Comparison of ENCODE assay signal across 19 mouse cellular contexts in the genomic region with DNA sequence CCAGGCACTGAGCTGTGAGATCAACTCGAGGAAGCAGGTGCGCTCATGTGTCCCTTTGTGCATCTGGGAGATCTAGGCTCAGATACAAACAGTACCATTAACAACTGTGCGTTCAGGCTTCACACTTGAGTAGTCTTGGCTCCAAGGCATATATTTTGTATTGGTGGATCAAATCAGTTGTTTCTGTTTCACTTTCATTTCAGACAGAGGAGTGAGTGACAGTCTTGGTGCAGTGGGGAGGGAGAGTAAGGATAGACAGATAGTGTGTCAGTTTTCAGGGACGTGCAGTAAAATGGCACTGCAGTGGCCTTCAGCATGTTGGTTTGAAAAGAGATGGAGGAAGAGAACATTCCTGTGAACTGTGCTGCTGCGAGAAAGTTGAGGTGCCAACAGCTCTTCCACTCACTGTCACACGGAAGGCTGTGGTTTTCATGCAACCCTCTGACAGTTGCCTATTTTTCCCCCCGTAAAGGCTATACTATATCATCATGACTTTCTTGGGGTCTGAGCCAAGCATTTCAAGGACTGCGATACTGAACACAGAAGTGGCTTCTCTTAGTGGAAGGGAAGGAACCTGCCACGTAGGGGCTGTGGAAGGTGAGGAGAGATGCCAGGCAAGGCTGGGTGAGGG. TPM values are rescaled to one million over a fixed set of nuclear protein-coding genes. Genes with fewer than 3 reads are reported as not detected.
A peak's percentile ranks its signal among the peaks of the same experiment; 100 is the strongest.
DNase-seq lines count a peak whose midpoint lies in the region; TF ChIP-seq lines count a peak whose summit lies in the region.
"Had no signal": no experiment of that assay in that cellular context is flagged by ENCODE, and none has a peak within 500 bp of the region (broad histone marks: within the 10 kb centered on the region; RNA-seq: fewer than 3 reads in every experiment).

No protein-coding gene starts in this region.

- no peak for TF ChIP-seq CTCF in bone marrow, adult 2 months (IDR thresholded peaks at IDR 0.05; ENCODE audit: control insufficient read depth, insufficient read depth, low read length)

- TF ChIP-seq POLR2A in bone marrow, adult 2 months (IDR thresholded peaks at IDR 0.05; ENCODE audit: borderline replicate concordance, control insufficient read depth, low read depth, low read length) = no peak
- TF ChIP-seq POLR2A in myocyte (IDR thresholded peaks at IDR 0.05; ENCODE audit: insufficient read length, low read depth) = no peak

- peak overlapping the region; percentile 23 for H3K4me2 ChIP-seq in myocyte (ENCODE audit: low read depth)
- H3K4me2 ChIP-seq: forebrain, embryonic 13.5 days; hindbrain, embryonic 14.5 days; neural tube, embryonic 12.5 days had no signal

- DNase-seq in thymus, postnatal 0 days (ENCODE audit: low spot score) = peak; percentile 53
- DNase-seq in thymus, postnatal 10 days (ENCODE audit: low spot score in 2 of 2) = no peak
- no peak for DNase-seq in adrenal gland, postnatal 10 days
- no peak for DNase-seq in lung, postnatal 10 days
- DNase-seq in frontal cortex, postnatal 36 days (ENCODE audit: low spot score in 2 of 2) = no peak
- DNase-seq: cerebellum, postnatal 10 days; gastrocnemius, adult 2 months; right cerebral cortex, postnatal 14 days had no signal

- peak overlapping the region; percentile 38 for H3K4me3 ChIP-seq in bone marrow, adult 2 months (replicated peaks; ENCODE audit: control insufficient read depth, low read depth, low read length)
- no peak overlapping the region for H3K4me3 ChIP-seq in myocyte
- H3K4me3 ChIP-seq: forebrain, embryonic 13.5 days; gastrocnemius, adult 2 months; neural tube, embryonic 12.5 days had no signal

- H3K27me3 ChIP-seq in myocyte (ENCODE audit: control insufficient read depth, insufficient read depth, insufficient read length) = no peaks in the 10 kb centered on the region
- H3K27me3 ChIP-seq: forebrain, embryonic 13.5 days; neural tube, embryonic 12.5 days had no signal

- no peak overlapping the region for H3K27ac ChIP-seq in bone marrow, adult 2 months (ENCODE audit: control insufficient read depth, insufficient read depth, low read depth, low read length, poor library complexity)
- H3K27ac ChIP-seq: forebrain, embryonic 13.5 days; gastrocnemius, adult 2 months; hindbrain, embryonic 14.5 days; liver, embryonic 14.5 days; neural tube, embryonic 12.5 days had no signal

- no peaks in the 10 kb centered on the region for H3K36me3 ChIP-seq in myocyte (ENCODE audit: control insufficient read depth, insufficient read depth)
- H3K36me3 ChIP-seq: G1E; neural tube, embryonic 12.5 days had no signal

- no peaks in the 10 kb centered on the region for H3K79me2 ChIP-seq in myocyte (ENCODE audit: control insufficient read depth, insufficient read depth)

- WGBS in bone marrow, adult 2 months = 16% methylated on average over 9 of the region's 9 CpGs

- H3K4me1 ChIP-seq in bone marrow, adult 2 months (ENCODE audit: control insufficient read depth, insufficient read depth, low read length) = peaks cover 1% of the 10 kb centered on the region; the same call in 1 of the 2 replicates
- H3K4me1 ChIP-seq: forebrain, embryonic 13.5 days; neural tube, embryonic 12.5 days had no signal

- H3ac ChIP-seq in myocyte (ENCODE audit: control insufficient read depth, insufficient read length) = no peak overlapping the region

TF ChIP-seq in myocyte, 11 proteins besides CTCF, POLR2A, EP300 and RAD21:
- TF ChIP-seq MYOD1 (IDR thresholded peaks at IDR 0.05; ENCODE audit: control insufficient read depth in 1 of 3, insufficient read length in 2 of 3, low read depth in 2 of 3) = peak in 1 of 3 experiments; percentile 24
- TF ChIP-seq CEBPB (IDR thresholded peaks at IDR 0.05; ENCODE audit: insufficient read depth, poor library complexity, severe bottlenecking) = no peak
- no peak for TF ChIP-seq TCF12 (IDR thresholded peaks at IDR 0.05; ENCODE audit: insufficient read depth, poor library complexity, severe bottlenecking)

RNA-seq across cellular contexts. Expression of a gene that starts 11.5 kb away (rescaled TPM):
- 3.6 and 4.5 TPM in 2 replicates for polyA plus RNA-seq in thymus, postnatal 0 days (2015; fragmentation: Nextera tagmentation; extraction: Ambion mirVana)
- 8.8 and 17.3 TPM in 2 replicates for polyA plus RNA-seq in bone marrow, adult 2 months (2011; ENCODE audit: insufficient read depth, insufficient read length, low replicate concordance, missing spikeins)
- not detected for polyA plus RNA-seq in myocyte (2012; fragmentation: generic; extraction: Trizol)
- total RNA-seq in adrenal gland, postnatal 10 days (2021) = 1 to 10 TPM; 5.6 to 6.3 TPM
- total RNA-seq: G1E had no signal
- polyA plus RNA-seq: G1E had no signal

RNA-seq across cellular contexts. Expression of a gene that starts 27.7 kb away (rescaled TPM):
- polyA plus RNA-seq in thymus, postnatal 0 days (2015; fragmentation: Nextera tagmentation; extraction: Ambion mirVana) = not detected in 2 replicates
- polyA plus RNA-seq in bone marrow, adult 2 months (2011; ENCODE audit: insufficient read depth, insufficient read length, low replicate concordance, missing spikeins) = not detected in 2 replicates
- not detected for polyA plus RNA-seq in myocyte (2012; fragmentation: generic; extraction: Trizol)
- not detected for total RNA-seq in adrenal gland, postnatal 10 days (2021)
- total RNA-seq: G1E; gastrocnemius, adult 2 months; layer of hippocampus, postnatal 14 days had no signal
- polyA plus RNA-seq: embryonic facial prominence, embryonic 14.5 days; forebrain, embryonic 13.5 days; G1E; heart, embryonic 14.5 days; hindbrain, embryonic 14.5 days; kidney, embryonic 16.5 days; liver, embryonic 14.5 days; neural tube, embryonic 12.5 days had no signal
